Mouse (Mus musculus) cerebellum, adult (tissue): ENCODE results near the gene Spag7.

ENCODE experiments used
- ATAC-seq: cut with Nextera tagmentation; 2 replicates; pipeline ENCODE4 v1.9.2; 2017; ENCODE audit warnings: mild to moderate bottlenecking, moderate library complexity, mixed read lengths; ENCODE audit not compliant: insufficient number of reproducible peaks, low FRiP score, low TSS enrichment

Gene Spag7

GRCm38 (mm10) chr11:70645461-70646258 is 23.6 kb downstream of the Spag7 start:
- ATAC-seq: no peak

- ATAC-seq: no peak
Measured at GRCm38 (mm10) chr11:70644564-70645103, 24.6 kb downstream of the Spag7 start.

- ATAC-seq: no peak
Measured at GRCm38 (mm10) chr11:70643051-70643450, 26.2 kb downstream of the Spag7 start.

GRCm38 (mm10) chr11:70641241-70641640 is 28.0 kb downstream of the Spag7 start:
- ATAC-seq: no peak

- no peak for ATAC-seq
Measured at GRCm38 (mm10) chr11:70639976-70640375, 29.2 kb downstream of the Spag7 start.

GRCm38 (mm10) chr11:70638714-70639278 is 30.4 kb downstream of the Spag7 start, which contains the start of gene Gp1ba:
Gene Gp1ba (plus strand): TSS chr11:70639122.
- ATAC-seq: no peak

GRCm38 (mm10) chr11:70638293-70638692 is 30.9 kb downstream of the Spag7 start:
- no peak for ATAC-seq

- no peak for ATAC-seq
Measured at GRCm38 (mm10) chr11:70637764-70638163, 31.5 kb downstream of the Spag7 start.

GRCm38 (mm10) chr11:70635601-70636000 is 33.6 kb downstream of the Spag7 start:
- no peak for ATAC-seq

- ATAC-seq: no peak
Measured at GRCm38 (mm10) chr11:70630129-70630528, 39.1 kb downstream of the Spag7 start.

GRCm38 (mm10) chr11:70629557-70629956 is 39.7 kb downstream of the Spag7 start:
- no peak for ATAC-seq

GRCm38 (mm10) chr11:70628431-70628830 is 40.8 kb downstream of the Spag7 start:
- ATAC-seq: no peak

- no peak for ATAC-seq
Measured at GRCm38 (mm10) chr11:70626877-70627276, 42.3 kb downstream of the Spag7 start.

GRCm38 (mm10) chr11:70625473-70625872 is 43.7 kb downstream of the Spag7 start:
- no peak for ATAC-seq

- no peak for ATAC-seq
Measured at GRCm38 (mm10) chr11:70623053-70623742, 46.0 kb downstream of the Spag7 start.

- ATAC-seq: no peak
Measured at GRCm38 (mm10) chr11:70621972-70622814, 47.0 kb downstream of the Spag7 start.

- ATAC-seq: no peak
Measured at GRCm38 (mm10) chr11:70619101-70619500, 50.1 kb downstream of the Spag7 start, which contains the start of gene Chrne. Gene Chrne (minus strand): TSS chr11:70619216.

GRCm38 (mm10) chr11:70615516-70616093 is 53.6 kb downstream of the Spag7 start, which contains the start of gene 4930544D05Rik:
Gene 4930544D05Rik (plus strand): TSS chr11:70615848.
- no peak for ATAC-seq

GRCm38 (mm10) chr11:70615074-70615473 is 54.1 kb downstream of the Spag7 start:
- peak; percentile 58; the same call in 1 of the 2 replicates for ATAC-seq
